Mouse (Mus musculus) liver, embryonic 12.5 days (tissue): ENCODE results near the gene Plcb4. TPM values are rescaled to one million over a fixed set of nuclear protein-coding genes. Genes with fewer than 3 reads are reported as not detected.

Experiments used
- ATAC-seq: fragments of 200-750 bp; cut with Nextera tagmentation; 2 replicates; pipeline ENCODE4 v1.8.0; 2017; ENCODE audit warnings: moderate number of reproducible peaks, mild to moderate bottlenecking, moderate library complexity
- H3K27ac ChIP-seq: fragments of 300-500 bp; sonication (generic); 2 replicates; pipeline ENCODE4 v1.5.1; 2016; ENCODE audit warnings: mild to moderate bottlenecking
- H3K27me3 ChIP-seq: fragments of 300-500 bp; sonication (generic); replicated peaks from 2 replicates; pipeline ENCODE4 v1.6.1; 2016; ENCODE audit warnings: mild to moderate bottlenecking, moderate library complexity
- H3K36me3 ChIP-seq: fragments of 300-500 bp; sonication (generic); 2 replicates; pipeline ENCODE4 v1.6.1; 2016; ENCODE audit warnings: mild to moderate bottlenecking, moderate library complexity
- H3K4me1 ChIP-seq: fragments of 300-500 bp; sonication (generic); 2 replicates; pipeline ENCODE4 v1.6.1; 2016
- H3K4me2 ChIP-seq: fragments of 300-500 bp; sonication (generic); 2 replicates; pipeline ENCODE4 v1.6.1; 2016; ENCODE audit warnings: mild to moderate bottlenecking, moderate library complexity
- H3K4me3 ChIP-seq: fragments of 300-500 bp; sonication (generic); 2 replicates; pipeline ENCODE4 v1.5.1; 2016; ENCODE audit warnings: mild to moderate bottlenecking, moderate library complexity
- H3K9ac ChIP-seq: fragments of 300-500 bp; sonication (generic); 2 replicates; pipeline ENCODE4 v1.6.1; 2016; ENCODE audit warnings: mild to moderate bottlenecking, moderate library complexity
- H3K9me3 ChIP-seq: fragments of 300-500 bp; sonication (generic); replicated peaks from 2 replicates; pipeline ENCODE4 v1.6.1; 2016; ENCODE audit warnings: mild to moderate bottlenecking, moderate library complexity
- WGBS: fragments of 180-500 bp; shearing (Covaris S2); methylation state at CpG from one replicate; pipeline ENCODE4 v1.1.7; 2016; ENCODE audit not compliant: insufficient replicate concordance; 5-methylcytosine and 5-hydroxymethylcytosine counted together
- polyA plus RNA-seq: library from polyadenylated mRNA; unstranded; fragments of >200 nt; fragmentation: Nextera tagmentation; extraction: Ambion mirVana; gene quantifications from 2 replicates; pipeline ENCODE4 v1.2.1, GENCODE M21; 2016

The Plcb4 gene
- polyA plus RNA-seq, 1 experiment from 2014 or later = 5.8 TPM

DNA sequence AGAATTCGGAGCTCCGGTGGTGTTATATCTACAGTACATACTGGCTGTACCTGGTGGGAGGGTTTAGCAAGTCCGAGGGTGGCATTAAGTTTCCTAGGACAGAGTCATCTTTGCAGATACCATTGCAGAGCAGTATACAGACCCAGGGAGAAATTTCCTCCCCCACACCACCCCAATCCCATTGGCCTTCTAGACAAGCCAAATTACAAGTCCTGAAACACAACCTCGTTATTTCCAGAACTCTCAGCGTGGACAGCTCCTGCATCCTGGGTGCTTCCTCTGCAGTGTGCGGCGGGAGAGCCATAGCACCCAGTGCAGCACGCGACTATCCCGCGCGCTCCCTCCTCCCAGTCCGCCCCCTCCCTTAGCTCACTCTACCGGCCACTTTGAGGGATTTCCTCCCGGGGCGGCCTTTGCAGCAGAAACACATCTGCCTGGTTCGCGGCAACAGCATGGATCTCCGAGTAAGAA lies 399.1 kb downstream of the Plcb4 start:
- Histone ChIP-seq H3K4me3 (no peak overlapping the region), H3K36me3 (no peaks in the 10 kb centered on the region), H3K4me1 (no peaks in the 10 kb centered on the region; the same call in 1 of the 2 replicates), H3K27me3 (peaks cover 39% of the 10 kb centered on the region), H3K9me3 (no peaks in the 10 kb centered on the region), H3K4me2 (0 out of 2 replicates have a peak overlapping the region, but pooled peaks have one; percentile 8), H3K27ac (no peak overlapping the region), H3K9ac (no peak overlapping the region)
- 7% methylated on average over 19 of the region's 19 CpGs for WGBS
- ATAC-seq = no peak

DNA sequence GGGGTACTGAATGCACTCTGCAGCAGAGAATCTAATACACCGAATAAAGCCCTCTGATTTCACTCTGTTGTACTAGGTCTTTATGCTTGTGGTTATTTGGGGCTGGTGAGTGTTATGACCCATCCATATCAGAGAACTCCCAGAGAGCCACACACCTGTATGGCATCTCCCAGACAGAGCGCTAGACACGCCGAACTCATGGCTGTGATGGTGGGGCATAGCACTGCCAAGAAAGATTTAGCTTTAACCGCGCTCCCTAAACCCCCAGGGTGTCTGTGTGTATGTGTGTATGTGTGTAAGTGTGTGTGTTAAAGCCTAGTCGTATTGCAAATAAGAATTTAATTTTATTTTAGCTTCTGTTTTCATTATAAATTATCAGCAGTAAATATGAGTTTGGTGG lies 399.6 kb downstream of the Plcb4 start:
- H3K4me2 ChIP-seq = no peak overlapping the region
- ATAC-seq = no peak
- H3K27me3 ChIP-seq = peaks cover 39% of the 10 kb centered on the region
- H3K36me3 ChIP-seq = no peaks in the 10 kb centered on the region
- no peak overlapping the region for H3K27ac ChIP-seq
- H3K9me3 ChIP-seq = no peaks in the 10 kb centered on the region
- H3K4me3 ChIP-seq = no peak overlapping the region
- H3K4me1 ChIP-seq = no peaks in the 10 kb centered on the region; the same call in 1 of the 2 replicates
- H3K9ac ChIP-seq = no peak overlapping the region
- WGBS = 7% methylated on average over 7 of the region's 7 CpGs

DNA sequence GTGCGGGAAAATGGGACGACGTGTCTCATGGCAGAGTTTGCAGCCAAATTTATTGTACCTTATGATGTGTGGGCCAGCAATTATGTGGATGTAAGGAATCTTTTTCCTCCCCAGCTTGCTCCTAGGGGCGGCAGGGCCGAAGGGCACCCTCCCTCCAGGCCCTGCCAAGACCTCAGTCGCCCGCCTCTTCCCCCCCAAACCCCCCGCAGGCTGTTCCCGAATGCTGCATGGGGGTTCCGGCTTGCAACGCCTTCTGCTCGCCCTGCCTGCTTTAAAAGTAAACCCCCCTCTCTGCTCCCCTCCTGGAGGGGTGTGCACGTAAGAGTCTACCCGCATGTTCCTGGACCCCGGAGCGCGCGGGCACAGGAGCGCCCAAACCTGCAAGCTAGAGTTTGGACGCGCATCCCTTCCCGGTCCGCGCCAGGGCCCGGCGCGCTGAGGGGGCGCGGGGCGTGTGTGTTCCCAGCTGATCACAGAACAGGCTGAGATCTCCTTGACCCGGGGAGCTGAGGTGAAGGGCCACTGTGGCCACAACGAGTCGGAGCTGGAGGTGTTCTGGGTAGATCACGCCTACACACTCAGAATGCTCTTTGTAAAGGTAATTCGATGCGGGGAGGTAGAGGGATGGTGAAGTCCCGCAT lies 400.3 kb downstream of the Plcb4 start:
- no peaks in the 10 kb centered on the region for H3K36me3 ChIP-seq
- H3K4me3 ChIP-seq = no peak overlapping the region
- H3K4me2 ChIP-seq = peak overlapping the region; percentile 10; the same call in 1 of the 2 replicates

More for the DNA sequence above, 400.3 kb downstream of the Plcb4 start:
- H3K27me3 ChIP-seq = peaks cover 39% of the 10 kb centered on the region
- no peak for ATAC-seq
- WGBS = 7% methylated on average over 37 of the region's 37 CpGs
- H3K9me3 ChIP-seq = no peaks in the 10 kb centered on the region
- no peak overlapping the region for H3K27ac ChIP-seq
- no peak overlapping the region for H3K9ac ChIP-seq
- H3K4me1 ChIP-seq = no peaks in the 10 kb centered on the region; the same call in 1 of the 2 replicates
